Mouse (Mus musculus): ENCODE results near the gene Plcg2. TPM values are rescaled to one million over a fixed set of nuclear protein-coding genes. Genes with fewer than 3 reads are reported as not detected.
A peak's percentile ranks its signal among the peaks of the same experiment; 100 is the strongest.

Gene Plcg2
- total and polyA plus RNA-seq, 2 experiments from 2014 or later, result 1.1 to 1.8 TPM

DNA sequence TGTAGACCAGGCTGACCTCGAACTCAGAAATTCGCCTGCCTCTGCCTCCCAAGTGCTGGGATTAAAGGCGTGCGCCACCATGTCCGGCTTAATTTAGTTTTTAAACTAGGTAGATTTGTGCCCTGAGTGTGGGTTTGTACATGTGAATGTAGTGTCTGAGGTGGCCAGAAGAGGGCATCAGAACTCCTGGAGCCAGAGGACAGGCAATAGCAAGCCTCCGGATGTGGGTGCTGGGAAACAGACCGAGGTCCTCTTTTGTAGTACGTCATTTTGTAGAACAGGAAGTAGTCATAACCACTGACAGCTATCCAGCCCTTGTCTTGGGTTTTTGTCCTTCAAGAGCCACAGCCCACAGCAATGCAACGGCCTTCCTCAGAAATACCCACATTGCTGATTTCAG is 141.5 kb downstream of the Plcg2 start:
- no peaks in the 10 kb centered on the region for H3K9me3 ChIP-seq (ENCODE audit: low read length)
- no peaks in the 10 kb centered on the region for H3K27me3 ChIP-seq (ENCODE audit: insufficient read depth, low read length)
- no peak for DNase-seq
- H3K27ac ChIP-seq (ENCODE audit: low read depth, low read length), result no peak overlapping the region
- WGBS, result 97% methylated on average over 9 of the region's 9 CpGs
- H3K4me1 ChIP-seq (ENCODE audit: insufficient read depth), result no peaks in the 10 kb centered on the region
- no peak for ATAC-seq
- no peak overlapping the region for H3K4me2 ChIP-seq (ENCODE audit: low read depth)
- no peaks in the 10 kb centered on the region for H3K36me3 ChIP-seq (ENCODE audit: insufficient read depth)
- TF ChIP-seq CTCF (IDR thresholded peaks at IDR 0.05; ENCODE audit: low read depth), result no peak
- no peak overlapping the region for H3K9ac ChIP-seq
- no peak overlapping the region for H3K4me3 ChIP-seq (ENCODE audit: low read depth, low read length)

DNA sequence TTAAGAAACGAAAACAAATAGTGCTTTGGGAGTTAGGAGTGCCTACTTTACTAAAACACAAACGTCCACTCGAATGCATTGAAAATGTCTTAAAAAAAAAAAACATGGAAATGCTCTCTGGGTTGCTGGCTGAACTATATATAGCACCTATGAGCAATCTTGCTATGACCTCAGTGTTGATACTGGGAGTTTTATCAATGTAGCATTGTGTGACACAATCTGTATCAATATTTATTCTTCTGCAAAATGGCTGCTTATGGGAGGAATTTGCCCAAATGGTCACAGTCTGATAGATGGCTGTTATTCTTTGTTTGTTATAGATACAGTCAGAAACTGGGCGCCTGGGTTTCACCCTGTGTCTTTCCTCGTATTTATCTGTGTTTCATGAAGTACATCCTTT is 147.4 kb downstream of the Plcg2 start:
- DNase-seq (no peak), ATAC-seq (no peak)
- 74% methylated on average over 5 of the region's 5 CpGs for WGBS
- no peak overlapping the region for H3K9ac ChIP-seq
- H3K36me3 ChIP-seq (ENCODE audit: insufficient read depth), result no peaks in the 10 kb centered on the region
- TF ChIP-seq CTCF (IDR thresholded peaks at IDR 0.05; ENCODE audit: low read depth), result no peak
- no peak overlapping the region for H3K27ac ChIP-seq (ENCODE audit: low read depth, low read length)
- no peak overlapping the region for H3K4me2 ChIP-seq (ENCODE audit: low read depth)
- H3K4me3 ChIP-seq (ENCODE audit: low read depth, low read length), result no peak overlapping the region
- H3K4me1 ChIP-seq (ENCODE audit: insufficient read depth), result no peaks in the 10 kb centered on the region
- H3K27me3 ChIP-seq (ENCODE audit: insufficient read depth, low read length), result no peaks in the 10 kb centered on the region
- H3K9me3 ChIP-seq (ENCODE audit: low read length), result no peaks in the 10 kb centered on the region

DNA sequence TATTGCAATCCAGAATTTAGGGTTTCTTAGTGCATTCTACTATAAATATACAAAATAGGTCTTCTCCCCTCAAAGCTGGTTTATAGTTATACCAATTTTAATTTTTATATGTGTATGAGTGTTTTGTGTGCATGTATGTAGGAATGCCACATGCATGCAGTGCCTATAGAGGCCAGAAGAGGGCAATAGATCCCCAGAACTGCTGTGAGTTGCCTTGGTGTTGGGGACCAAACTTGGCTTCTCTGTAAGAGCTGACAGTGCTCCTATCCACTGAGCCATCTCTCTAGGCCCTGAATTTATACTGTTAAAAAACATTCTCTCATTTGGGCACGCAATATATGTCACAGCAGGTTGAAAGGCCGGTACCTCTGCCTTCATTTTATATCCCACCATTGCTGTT is 147.9 kb downstream of the Plcg2 start:
- H3K27me3 ChIP-seq (ENCODE audit: insufficient read depth, low read length), result no peaks in the 10 kb centered on the region
- no peaks in the 10 kb centered on the region for H3K36me3 ChIP-seq (ENCODE audit: insufficient read depth)
- H3K27ac ChIP-seq (ENCODE audit: low read depth, low read length), result no peak overlapping the region
- H3K9me3 ChIP-seq (ENCODE audit: low read length), result no peaks in the 10 kb centered on the region
- WGBS, result 53% methylated on average over 2 of the region's 2 CpGs
- no peak overlapping the region for H3K4me3 ChIP-seq (ENCODE audit: low read depth, low read length)
- no peak overlapping the region for H3K9ac ChIP-seq
- H3K4me2 ChIP-seq (ENCODE audit: low read depth), result no peak overlapping the region
- no peaks in the 10 kb centered on the region for H3K4me1 ChIP-seq (ENCODE audit: insufficient read depth)
- peak; percentile 94 for TF ChIP-seq CTCF (IDR thresholded peaks at IDR 0.05; ENCODE audit: low read depth)
- ATAC-seq (peak; percentile 75), DNase-seq (peak; percentile 90)

DNA sequence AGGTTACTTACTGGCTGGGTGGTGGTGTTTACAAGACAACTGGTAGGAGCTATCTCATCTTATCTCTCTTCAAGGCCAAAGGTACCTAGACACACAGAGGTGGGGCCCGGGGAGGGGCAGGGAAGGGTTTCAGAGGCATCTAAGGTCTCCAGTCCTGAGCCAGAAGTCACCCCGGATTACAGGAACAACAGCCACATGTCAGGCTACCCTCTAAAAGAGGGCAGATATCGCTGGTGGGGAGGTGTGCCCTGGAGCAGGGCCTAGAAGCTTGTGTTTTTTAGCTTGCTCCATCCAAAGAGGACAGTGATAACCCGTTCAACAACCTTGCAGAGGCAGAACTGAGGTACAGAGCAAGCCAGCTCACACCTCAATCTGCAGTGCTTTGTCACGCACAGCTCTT is 148.3 kb downstream of the Plcg2 start:
- no peak overlapping the region for H3K4me3 ChIP-seq (ENCODE audit: low read depth, low read length)
- 71% methylated on average over 5 of the region's 5 CpGs for WGBS
- no peak for DNase-seq
- no peak for ATAC-seq
- TF ChIP-seq CTCF (IDR thresholded peaks at IDR 0.05; ENCODE audit: low read depth), result no peak
- H3K9ac ChIP-seq, result no peak overlapping the region
- H3K4me1 ChIP-seq (ENCODE audit: insufficient read depth), result no peaks in the 10 kb centered on the region
- H3K4me2 ChIP-seq (ENCODE audit: low read depth), result no peak overlapping the region
- H3K27ac ChIP-seq (ENCODE audit: low read depth, low read length), result no peak overlapping the region
- H3K36me3 ChIP-seq (ENCODE audit: insufficient read depth), result no peaks in the 10 kb centered on the region
- H3K9me3 ChIP-seq (ENCODE audit: low read length), result no peaks in the 10 kb centered on the region
- no peaks in the 10 kb centered on the region for H3K27me3 ChIP-seq (ENCODE audit: insufficient read depth, low read length)

DNA sequence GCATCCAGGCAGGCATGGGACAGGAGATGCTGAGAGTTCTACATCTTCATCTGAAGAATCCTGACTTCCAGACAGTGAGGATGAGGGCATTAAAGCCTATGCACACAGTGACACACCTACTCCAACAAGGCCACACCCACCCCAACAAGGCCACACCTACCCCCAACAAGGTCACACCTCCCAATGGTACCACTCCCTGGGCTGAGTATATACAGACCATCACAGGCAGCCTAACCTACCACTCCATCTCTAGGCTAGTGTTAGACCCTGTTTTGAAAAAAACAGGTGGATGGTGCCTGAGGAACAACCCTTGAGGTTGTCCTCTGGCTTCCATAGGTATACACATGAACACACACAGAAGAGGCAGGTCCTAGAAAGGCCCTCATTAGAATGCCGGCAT is 154.2 kb downstream of the Plcg2 start:
- no peak overlapping the region for H3K4me3 ChIP-seq (ENCODE audit: low read depth, low read length)
- H3K27me3 ChIP-seq (ENCODE audit: insufficient read depth, low read length), result no peaks in the 10 kb centered on the region
- no peak for ATAC-seq
- H3K27ac ChIP-seq (ENCODE audit: low read depth, low read length), result no peak overlapping the region
- H3K36me3 ChIP-seq (ENCODE audit: insufficient read depth), result no peaks in the 10 kb centered on the region
- H3K4me2 ChIP-seq (ENCODE audit: low read depth), result no peak overlapping the region
- TF ChIP-seq CTCF (IDR thresholded peaks at IDR 0.05; ENCODE audit: low read depth), result no peak
- 96% methylated on average over 1 of the region's 1 CpGs for WGBS
- H3K4me1 ChIP-seq (ENCODE audit: insufficient read depth), result no peaks in the 10 kb centered on the region
- DNase-seq, result no peak
- no peak overlapping the region for H3K9ac ChIP-seq
- H3K9me3 ChIP-seq (ENCODE audit: low read length), result no peaks in the 10 kb centered on the region

DNA sequence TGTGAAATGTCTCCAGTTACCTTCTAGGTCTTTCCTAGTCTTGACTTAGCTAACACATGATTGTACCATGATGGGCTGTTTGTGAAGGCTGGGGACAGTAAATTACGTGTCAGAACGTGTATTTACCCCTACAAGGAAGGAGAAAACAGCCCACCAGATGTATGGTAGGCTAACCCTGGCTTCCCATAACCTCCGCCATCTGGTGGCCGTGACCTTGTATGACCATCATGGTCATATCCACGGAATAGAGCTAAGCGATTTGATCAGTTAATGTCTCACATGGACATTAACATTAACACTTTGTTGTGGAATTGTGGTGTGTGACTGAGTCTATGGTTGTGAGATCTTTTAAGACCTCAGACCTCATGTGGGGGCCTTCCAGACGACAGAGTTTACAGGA is 160.9 kb downstream of the Plcg2 start:
- H3K4me1 ChIP-seq (ENCODE audit: insufficient read depth), result no peaks in the 10 kb centered on the region
- no peak for DNase-seq
- H3K27me3 ChIP-seq (ENCODE audit: insufficient read depth, low read length), result no peaks in the 10 kb centered on the region
- no peak overlapping the region for H3K27ac ChIP-seq (ENCODE audit: low read depth, low read length)
- ATAC-seq, result no peak
- 79% methylated on average over 7 of the region's 7 CpGs for WGBS
- no peak overlapping the region for H3K4me2 ChIP-seq (ENCODE audit: low read depth)
- H3K4me3 ChIP-seq (ENCODE audit: low read depth, low read length), result no peak overlapping the region
- H3K9ac ChIP-seq, result no peak overlapping the region
- TF ChIP-seq CTCF (IDR thresholded peaks at IDR 0.05; ENCODE audit: low read depth), result peak; percentile 22; the same call in 1 of the 2 replicates
- H3K9me3 ChIP-seq (ENCODE audit: low read length), result no peaks in the 10 kb centered on the region
- H3K36me3 ChIP-seq (ENCODE audit: insufficient read depth), result no peaks in the 10 kb centered on the region

DNA sequence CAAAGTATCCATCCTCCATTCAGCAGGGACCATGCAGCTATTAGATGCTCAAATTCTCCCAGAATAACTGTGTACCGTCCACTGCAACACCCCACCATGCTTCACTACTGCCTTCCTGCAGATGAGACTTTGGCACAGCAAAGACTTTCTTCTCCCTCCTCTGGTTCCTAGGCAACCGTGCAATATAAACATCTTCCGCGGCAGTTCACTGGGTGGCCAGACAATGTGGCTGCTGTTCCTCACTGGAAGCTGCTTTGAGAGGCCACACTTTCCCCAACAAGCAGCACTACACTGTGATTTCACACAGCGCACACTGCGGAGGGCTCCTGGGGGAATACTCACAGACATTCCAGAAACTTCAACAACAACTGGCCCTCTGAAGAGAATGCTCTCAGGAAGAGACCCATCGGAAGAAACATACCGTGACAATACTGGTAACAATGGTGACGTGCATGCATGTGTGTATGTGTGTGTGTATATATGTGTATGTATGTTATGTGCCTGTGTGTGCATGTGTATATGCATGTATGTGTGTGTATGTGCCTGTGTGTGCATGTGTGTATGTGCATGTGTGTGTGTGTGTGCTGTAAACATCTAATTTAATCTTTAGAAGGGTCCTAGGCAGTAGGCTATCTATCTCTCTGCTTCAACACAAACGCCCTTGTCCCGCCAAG is 162.4 kb downstream of the Plcg2 start:
- H3K27ac ChIP-seq (ENCODE audit: low read depth, low read length), result no peak overlapping the region
- H3K36me3 ChIP-seq (ENCODE audit: insufficient read depth), result no peaks in the 10 kb centered on the region
- no peaks in the 10 kb centered on the region for H3K9me3 ChIP-seq (ENCODE audit: low read length)
- H3K27me3 ChIP-seq (ENCODE audit: insufficient read depth, low read length), result no peaks in the 10 kb centered on the region
- peak; percentile 58 for DNase-seq
- 31% methylated on average over 11 of the region's 11 CpGs for WGBS
- peak; percentile 88 for ATAC-seq
- no peak overlapping the region for H3K4me3 ChIP-seq (ENCODE audit: low read depth, low read length)
- no peaks in the 10 kb centered on the region for H3K4me1 ChIP-seq (ENCODE audit: insufficient read depth)
- no peak overlapping the region for H3K4me2 ChIP-seq (ENCODE audit: low read depth)
- TF ChIP-seq CTCF (IDR thresholded peaks at IDR 0.05; ENCODE audit: low read depth), result peak; percentile 21; the same call in 1 of the 2 replicates
- H3K9ac ChIP-seq, result no peak overlapping the region

All from forebrain, postnatal 0 days (tissue).